Mouse (Mus musculus) urinary bladder, postnatal 10 days (tissue): ENCODE results near the gene Scaf11.
"Not testable (repeated sequence)": the region's sequence is repeated elsewhere in the genome, so short reads cannot be mapped to it uniquely, and the experiment has no call there.

Experiments used
- DNase-seq: peaks from one replicate; pipeline ENCODE4 v3.0.0; 2022; ENCODE audit warnings: low spot score

The Scaf11 gene

GRCm38 (mm10) chr15:96463821-96464220 lies 3.2 kb upstream of the Scaf11 start:
- DNase-seq = no peak

- DNase-seq = no peak
Observed at GRCm38 (mm10) chr15:96462611-96463010, 2.0 kb upstream of the Scaf11 start.

GRCm38 (mm10) chr15:96461541-96462512 lies 1.2 kb upstream of the Scaf11 start:
- DNase-seq = no peak

GRCm38 (mm10) chr15:96460451-96460729 lies 253 bp downstream of the Scaf11 start:
- DNase-seq = no peak

GRCm38 (mm10) chr15:96459741-96460450 lies 747 bp downstream of the Scaf11 start:
- no peak for DNase-seq

- no peak for DNase-seq
Observed at GRCm38 (mm10) chr15:96458273-96458672, 2.4 kb downstream of the Scaf11 start.

GRCm38 (mm10) chr15:96457338-96457664 lies 3.3 kb downstream of the Scaf11 start:
- DNase-seq = no peak

- no peak for DNase-seq
Observed at GRCm38 (mm10) chr15:96456651-96457337, 3.8 kb downstream of the Scaf11 start.

- DNase-seq = no peak
Observed at GRCm38 (mm10) chr15:96455595-96456214, 4.9 kb downstream of the Scaf11 start.

- DNase-seq = no peak
Observed at GRCm38 (mm10) chr15:96453346-96453745, 7.3 kb downstream of the Scaf11 start.

- DNase-seq = no peak
Observed at GRCm38 (mm10) chr15:96448656-96449299, 11.9 kb downstream of the Scaf11 start.

GRCm38 (mm10) chr15:96446785-96447184 lies 13.9 kb downstream of the Scaf11 start:
- no peak for DNase-seq

GRCm38 (mm10) chr15:96441480-96441879 lies 19.2 kb downstream of the Scaf11 start:
- not testable (repeated sequence) for DNase-seq

- no peak for DNase-seq
Observed at GRCm38 (mm10) chr15:96434202-96434601, 26.4 kb downstream of the Scaf11 start.

- no peak for DNase-seq
Observed at GRCm38 (mm10) chr15:96419920-96420319, 40.7 kb downstream of the Scaf11 start.

- no peak for DNase-seq
Observed at GRCm38 (mm10) chr15:96418161-96418560, 42.5 kb downstream of the Scaf11 start.

GRCm38 (mm10) chr15:96408717-96409121 lies 51.9 kb downstream of the Scaf11 start:
- no peak for DNase-seq

GRCm38 (mm10) chr15:96407151-96407550 lies 53.5 kb downstream of the Scaf11 start:
- no peak for DNase-seq

GRCm38 (mm10) chr15:96406253-96406652 lies 54.4 kb downstream of the Scaf11 start:
- DNase-seq = no peak

GRCm38 (mm10) chr15:96405548-96405947 lies 55.1 kb downstream of the Scaf11 start:
- DNase-seq = no peak

GRCm38 (mm10) chr15:96398333-96398732 lies 62.3 kb downstream of the Scaf11 start:
- DNase-seq = no peak
